Mouse (Mus musculus): ENCODE results near the gene Sergef.

DNA sequence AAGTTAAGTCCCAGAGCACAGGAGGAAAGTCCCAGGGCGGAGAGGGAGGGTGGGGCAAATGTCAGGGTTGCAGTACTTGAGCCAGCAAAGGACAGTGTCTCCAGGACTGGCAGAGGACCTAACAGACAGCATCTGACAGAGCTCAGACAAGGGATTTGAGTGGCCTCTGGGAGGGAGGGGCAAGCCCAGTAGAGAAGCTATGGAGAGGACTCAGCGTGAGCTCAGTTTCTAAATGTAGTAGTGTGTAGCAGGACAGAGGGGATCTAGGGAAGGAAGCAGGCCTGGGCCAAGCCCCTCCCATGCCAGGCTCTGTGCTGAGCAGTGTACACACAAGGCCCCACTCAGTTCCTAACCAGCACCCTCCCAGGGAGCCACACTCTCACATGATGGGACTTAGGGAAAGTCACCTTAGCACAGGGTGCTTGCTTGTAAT, 157.5 kb downstream of the Sergef start:
- TF ChIP-seq POLR2A (IDR thresholded peaks at IDR 0.05; ENCODE audit: low read depth, low read length) = no peak
- no peak for TF ChIP-seq CTCF (IDR thresholded peaks at IDR 0.05; ENCODE audit: extremely low read depth, insufficient read length, insufficient replicate concordance, low read depth, low read length)

All from small intestine, adult 2 months (tissue).